Mouse (Mus musculus) left cerebral cortex, postnatal 36 days (tissue): Measurements from ENCODE around the gene Myo5a. TPM values are rescaled to one million over a fixed set of nuclear protein-coding genes. Genes with fewer than 3 reads are reported as not detected.
"Not testable (repeated sequence)": the region's sequence is repeated elsewhere in the genome, so short reads cannot be mapped to it uniquely, and the experiment has no call there.

Experiments
- DNase-seq, 2 experiments: peaks; one replicate each; pipeline ENCODE4 v3.0.0; 2021 to 2022; ENCODE audit warnings: low spot score in 2 of 2, mixed read lengths in 1 of 2
- intact Hi-C: fragments of 180-260 bp; cut with DNase I; formaldehyde crosslinking; loops from one replicate; pipeline ENCODE4 v1.15.1; 2025
- total RNA-seq, 2 experiments: library from RNA; stranded (reverse); gene quantifications; 2 replicates each; pipeline ENCODE4 v1.2.3; 2021

Myo5a gene
- total RNA-seq, 2 experiments from 2014 or later: 297 to 304 TPM

GRCm38 (mm10) chr9:75236416-75237308, 165.8 kb downstream of the Myo5a start:
- DNase-seq: no peak
- intact Hi-C loops: no loop called here

GRCm38 (mm10) chr9:75238179-75238578, 167.4 kb downstream of the Myo5a start:
- intact Hi-C loops: no loop called here
- DNase-seq: no peak

GRCm38 (mm10) chr9:75243052-75243451, 172.2 kb downstream of the Myo5a start:
- intact Hi-C loops: no loop called here
- DNase-seq: peak; percentile 59 to 71

DNA sequence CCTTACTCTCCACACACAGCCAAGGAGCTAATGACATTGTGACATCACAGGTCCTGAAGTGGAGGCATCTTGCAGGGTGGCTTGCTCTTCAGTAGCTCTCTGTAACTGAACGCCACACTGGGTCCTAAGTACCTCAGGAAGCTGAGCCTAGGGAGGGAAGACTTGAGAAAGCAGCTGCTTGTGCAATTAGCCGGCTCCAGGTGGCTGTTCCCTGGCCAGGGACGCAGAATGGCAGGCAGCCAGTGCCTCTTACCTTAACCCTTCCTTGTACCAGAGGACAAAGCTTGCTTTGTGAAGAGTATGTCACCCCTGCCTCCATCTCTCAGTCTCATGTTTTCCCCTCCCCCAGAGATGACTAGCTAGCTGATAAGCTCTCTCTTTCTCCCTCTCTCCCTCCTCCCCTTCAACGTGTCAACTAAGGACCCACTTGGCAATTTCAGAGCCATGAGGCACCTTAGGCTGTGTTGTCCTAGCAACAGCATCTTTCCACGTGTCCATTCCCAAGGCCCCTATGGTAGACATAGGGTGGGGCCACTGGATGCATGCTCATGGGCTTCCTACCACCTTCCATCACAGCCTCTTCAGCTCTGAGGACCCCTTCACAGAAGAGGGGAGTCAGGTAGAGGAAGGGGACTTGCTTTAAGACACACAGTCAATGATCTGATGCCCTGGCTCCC, 173.1 kb downstream of the Myo5a start:
- DNase-seq: peak in 1 of 2 experiments; percentile 53
- intact Hi-C loops: no loop called here

DNA sequence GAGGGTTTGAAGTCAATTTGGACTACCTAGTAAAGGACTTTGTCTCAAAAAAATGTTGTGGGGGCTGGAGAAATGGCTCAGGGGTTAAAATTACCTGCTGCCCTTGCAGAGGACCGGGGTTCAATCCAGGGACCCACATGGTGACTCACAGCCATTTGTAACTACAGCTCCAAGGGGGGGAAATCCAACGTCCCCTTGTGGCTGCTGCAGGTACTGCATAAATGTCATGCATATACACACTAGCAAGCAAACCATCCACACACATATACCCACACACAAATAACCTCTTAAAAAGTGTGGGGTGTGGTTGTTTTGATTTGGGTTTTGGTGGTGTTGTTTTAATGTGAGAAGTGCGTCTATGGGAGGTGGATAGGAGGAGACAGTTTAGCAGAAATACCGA, 173.7 kb downstream of the Myo5a start:
- DNase-seq: no peak
- intact Hi-C loops: no loop called here

- intact Hi-C loops: loop anchor here (5.0 kb wide), 1 partner anchor 34 kb away; no protein-coding TSS in a partner anchor
These were observed 175.5 kb downstream of the Myo5a start for GRCm38 (mm10) chr9:75246080-75246930.

GRCm38 (mm10) chr9:75247870-75248269, 177.1 kb downstream of the Myo5a start:
- DNase-seq: peak in 1 of 2 experiments; percentile 53
- intact Hi-C loops: loop anchor here (5.0 kb wide), 1 partner anchor 36 kb away; no protein-coding TSS in a partner anchor

More at GRCm38 (mm10) chr9:75246080-75246930, 175.5 kb downstream of the Myo5a start:
- peak in 1 of 2 experiments; percentile 46 for DNase-seq

DNA sequence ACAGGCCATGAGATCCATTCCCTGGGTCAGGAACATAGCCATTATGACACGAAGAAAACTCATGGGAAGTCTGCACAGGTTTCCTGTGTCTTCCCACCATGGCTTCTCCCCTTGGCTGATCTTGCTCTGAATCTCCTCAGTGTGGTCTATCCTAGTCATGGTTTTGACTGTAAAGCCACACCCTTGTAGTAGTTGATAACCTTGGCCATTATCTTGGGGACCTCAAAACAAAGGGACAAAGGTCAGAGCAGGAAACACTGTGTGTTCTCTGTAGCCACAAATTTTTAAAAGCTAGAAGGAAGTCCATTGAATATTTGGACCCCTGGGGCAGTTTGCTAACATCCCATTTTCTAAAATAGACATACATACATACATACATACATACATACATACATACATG, 177.5 kb downstream of the Myo5a start:
- intact Hi-C loops: loop anchor here (5.0 kb wide), 1 partner anchor 36 kb away; no protein-coding TSS in a partner anchor
- DNase-seq: no peak

GRCm38 (mm10) chr9:75248874-75249273, 178.1 kb downstream of the Myo5a start:
- intact Hi-C loops: loop anchor here (5.0 kb wide), 1 partner anchor 37 kb away; no protein-coding TSS in a partner anchor

DNA sequence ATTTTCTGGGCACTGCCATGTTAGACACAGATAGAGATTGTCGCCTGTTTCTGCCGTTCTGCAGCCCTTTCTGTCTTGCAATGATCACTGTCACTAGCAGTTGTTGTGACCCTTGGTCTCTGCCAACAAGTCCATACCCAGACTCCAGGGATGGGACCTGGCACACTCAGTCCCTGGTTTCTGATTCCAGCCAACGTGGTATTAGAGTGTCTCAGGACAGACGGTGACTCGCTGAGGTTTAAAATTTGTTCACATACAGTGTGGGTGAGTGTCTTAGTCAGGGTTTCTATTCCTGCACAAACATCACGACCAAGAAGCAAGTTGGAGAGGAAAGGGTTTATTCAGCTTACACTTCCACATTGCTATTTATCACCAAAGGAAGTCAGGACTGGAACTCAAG, 182.3 kb downstream of the Myo5a start:
- intact Hi-C loops, DNase-seq: not testable (repeated sequence)

More at GRCm38 (mm10) chr9:75248874-75249273, 178.1 kb downstream of the Myo5a start:
- DNase-seq: no peak

GRCm38 (mm10) chr9:75253766-75254165, 183.0 kb downstream of the Myo5a start:
- intact Hi-C loops: no loop called here
- DNase-seq: no peak

DNA sequence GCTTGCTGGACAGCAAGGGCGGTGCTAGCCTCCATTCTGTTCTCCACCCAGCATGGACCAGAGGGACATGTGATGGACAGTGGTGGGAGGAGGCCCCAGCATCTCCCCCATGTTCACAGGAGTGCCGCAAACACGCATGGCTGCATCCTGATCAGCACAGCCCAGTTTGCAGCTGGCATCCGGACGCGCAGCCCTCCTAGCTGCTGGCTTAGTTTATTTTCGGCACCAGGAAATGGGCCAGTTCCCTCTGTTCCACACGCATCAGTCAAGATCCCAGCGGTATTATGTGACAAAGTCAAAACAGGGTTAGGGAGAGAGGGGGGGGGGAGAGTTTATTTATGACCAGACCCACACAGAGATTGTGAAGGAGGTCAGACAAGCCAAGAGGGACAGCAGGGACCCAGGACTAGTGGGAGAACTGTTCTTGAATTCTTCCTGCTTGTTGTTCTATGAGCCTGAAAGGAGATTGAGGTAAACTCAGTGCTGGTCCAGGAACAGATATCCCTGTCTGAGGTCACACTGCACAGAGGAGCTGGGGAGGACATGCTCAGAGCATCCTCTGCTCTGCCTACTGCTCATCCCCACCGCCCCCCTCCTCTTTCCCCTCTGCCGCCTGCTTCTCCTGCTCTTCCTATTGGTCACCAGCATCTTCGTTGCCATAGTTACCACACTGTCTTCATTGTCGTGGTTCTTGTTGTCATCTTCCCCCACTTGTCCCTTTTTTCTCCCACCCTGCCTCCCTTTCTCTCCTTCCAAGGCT, 183.6 kb downstream of the Myo5a start:
- intact Hi-C loops: no loop called here
- DNase-seq: peak; percentile 62 to 68

GRCm38 (mm10) chr9:75255820-75256545, 185.2 kb downstream of the Myo5a start:
- DNase-seq: no peak
- intact Hi-C loops: loop anchor here (5.0 kb wide), 1 partner anchor 59 kb away; no protein-coding TSS in a partner anchor

- intact Hi-C loops: loop anchor here (5.0 kb wide), 1 partner anchor 61 kb away; no protein-coding TSS in a partner anchor
- DNase-seq: no peak
These were observed 188.0 kb downstream of the Myo5a start for GRCm38 (mm10) chr9:75258792-75259191.

- no peak for DNase-seq
- intact Hi-C loops: loop anchor here (5.0 kb wide), 1 partner anchor 62 kb away; no protein-coding TSS in a partner anchor
These were observed 188.8 kb downstream of the Myo5a start for GRCm38 (mm10) chr9:75259656-75260055.

- DNase-seq: no peak
- intact Hi-C loops: no loop called here
These were observed 190.6 kb downstream of the Myo5a start for GRCm38 (mm10) chr9:75261332-75261872.

DNA sequence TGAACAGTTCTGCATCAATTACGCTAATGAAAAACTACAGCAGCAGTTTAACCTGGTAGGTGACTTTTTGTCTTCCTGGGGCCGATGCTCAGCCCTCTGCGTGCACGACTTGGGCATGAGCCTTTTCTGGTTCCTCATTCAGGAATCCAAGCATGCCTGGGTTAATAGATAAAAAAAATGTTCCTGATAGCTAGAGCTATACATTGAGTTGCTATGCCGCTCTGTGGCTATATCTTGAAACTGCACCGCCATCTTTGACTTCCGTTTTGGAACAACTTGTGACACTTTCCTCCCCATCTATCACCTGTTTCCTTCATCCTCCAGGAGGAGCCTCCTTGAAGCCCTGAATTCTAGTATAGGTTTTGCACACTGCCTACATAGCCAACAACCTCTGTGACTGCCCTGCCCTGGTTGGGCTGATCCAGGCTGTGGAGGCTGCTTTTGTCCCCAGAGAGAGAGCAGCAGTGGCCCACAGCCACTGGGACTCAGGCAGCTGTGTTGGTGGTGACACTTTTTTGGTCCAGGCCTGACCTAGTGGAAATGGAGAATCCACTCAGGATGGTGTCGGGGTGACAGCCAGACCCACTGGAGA, 191.5 kb downstream of the Myo5a start:
- DNase-seq: peak; percentile 40 to 49
- intact Hi-C loops: loop anchor here (2.0 kb wide), 1 partner anchor 212 kb away; no protein-coding TSS in a partner anchor
